Mouse (Mus musculus) MEL (cell line): ENCODE results near the gene Vps13d.

Source experiments
- BHLHE40 ChIP-seq: IDR thresholded peaks from 2 replicates; pipeline ENCODE4 v1.6.1; 2012; ENCODE audit warnings: low read depth, mild to moderate bottlenecking, inconsistent platforms, low read length, improper control_type of control experiment, borderline replicate concordance
- CTCF ChIP-seq, 3 experiments: IDR thresholded peaks in 2 of 3; conservative IDR thresholded peaks in 1 of 3; 2 replicates each; pipeline ENCODE4 v1.5.1; 2011 to 2012; ENCODE audit warnings: low read length in 3 of 3, low read depth in 2 of 3, mild to moderate bottlenecking in 2 of 3, improper control_type of control experiment in 1 of 3, inconsistent platforms in 1 of 3, mixed read lengths in 1 of 3, moderate library complexity in 1 of 3; ENCODE audit not compliant: control insufficient read depth in 1 of 3, insufficient read depth in 1 of 3, poor library complexity in 1 of 3, severe bottlenecking in 1 of 3
- EP300 ChIP-seq, 2 experiments: IDR thresholded peaks; 2 replicates each; pipeline ENCODE4 v1.6.1; 2011; ENCODE audit warnings: improper control_type of control experiment in 2 of 2, low read length in 2 of 2, low read depth in 1 of 2, mild to moderate bottlenecking in 1 of 2
- GATA1 ChIP-seq: IDR thresholded peaks from 2 replicates; pipeline ENCODE4 v1.6.1; 2011; ENCODE audit warnings: low read depth, low read length, improper control_type of control experiment
- TBP ChIP-seq: IDR thresholded peaks from 2 replicates; pipeline ENCODE4 v1.8.0; 2011; ENCODE audit warnings: low read depth, low read length, improper control_type of control experiment
- ZNF384 ChIP-seq: IDR thresholded peaks from 2 replicates; pipeline ENCODE4 v1.6.1; 2012; ENCODE audit warnings: low read depth, mild to moderate bottlenecking, inconsistent platforms, low read length, improper control_type of control experiment

DNA sequence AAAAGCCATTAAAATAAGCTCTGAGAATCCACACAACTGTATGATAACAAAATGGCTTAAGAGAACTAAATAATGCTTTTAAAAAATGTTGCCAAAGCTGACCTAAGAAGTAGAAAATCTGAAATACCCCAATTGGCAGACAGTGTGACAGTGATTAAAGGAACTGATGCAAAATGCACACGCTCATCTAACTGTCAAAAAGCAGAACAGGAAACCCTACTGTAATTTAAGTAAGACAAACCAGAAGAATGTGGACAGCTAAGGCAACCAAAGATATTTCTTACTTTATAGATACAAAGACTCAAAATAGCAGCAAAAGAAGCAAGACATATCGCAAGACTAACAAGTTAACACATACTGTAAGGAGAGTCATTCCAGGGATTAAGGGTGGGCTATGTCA lies 223.8 kb downstream of the Vps13d start:
- TF ChIP-seq ZNF384: no peak
- no peak for TF ChIP-seq TBP
- no peak for TF ChIP-seq BHLHE40
- TF ChIP-seq GATA1: no peak
- no peak for TF ChIP-seq CTCF (IDR thresholded peaks at IDR 0.05 in 2 of 3, conservative IDR thresholded peaks at IDR 0.05 in 1 of 3; ENCODE audit: control insufficient read depth in 1 of 3, insufficient read depth in 1 of 3, low read depth in 2 of 3, low read length in 3 of 3, poor library complexity in 1 of 3, severe bottlenecking in 1 of 3)
- no peak for TF ChIP-seq EP300 (IDR thresholded peaks at IDR 0.05; ENCODE audit: low read depth in 1 of 2, low read length in 2 of 2)
